ENCODE assay signal across 25 mouse cellular contexts in the genomic region with DNA sequence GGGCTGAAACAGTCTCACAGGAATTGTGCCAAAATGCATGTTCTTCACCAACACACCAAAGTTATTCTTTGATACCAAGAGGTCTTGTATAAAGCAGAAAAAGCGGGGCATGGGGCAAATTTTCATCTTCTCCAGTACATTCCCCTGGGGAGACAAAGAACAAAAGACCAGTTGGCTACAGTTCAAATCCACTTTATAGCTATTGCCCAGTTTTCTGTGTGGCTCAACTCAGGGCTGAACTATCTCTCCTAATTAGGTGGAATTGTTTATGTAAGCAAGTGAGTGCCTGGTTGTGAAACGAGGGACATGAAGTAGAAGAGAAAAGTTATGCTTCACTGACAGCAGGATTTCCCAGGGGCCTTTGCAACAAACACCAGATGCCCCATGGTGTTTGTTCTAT. TPM values are rescaled to one million over a fixed set of nuclear protein-coding genes. Genes with fewer than 3 reads are reported as not detected.
"Had no signal": no experiment of that assay in that cellular context is flagged by ENCODE, and none has a peak within 500 bp of the region (broad histone marks: within the 10 kb centered on the region; RNA-seq: fewer than 3 reads in every experiment).

No protein-coding gene starts in this region.

- H3K9ac ChIP-seq: neural tube, embryonic 12.5 days; neural tube, embryonic 13.5 days; neural tube, embryonic 15.5 days; stomach, embryonic 15.5 days had no signal

- H3K27me3 ChIP-seq: neural tube, embryonic 12.5 days; neural tube, embryonic 13.5 days; neural tube, embryonic 15.5 days; stomach, embryonic 15.5 days had no signal

- H3K4me3 ChIP-seq: neural tube, embryonic 12.5 days; neural tube, embryonic 13.5 days; neural tube, embryonic 15.5 days; stomach, embryonic 15.5 days had no signal

- H3K27ac ChIP-seq: neural tube, embryonic 12.5 days; neural tube, embryonic 13.5 days; neural tube, embryonic 15.5 days; stomach, embryonic 15.5 days; stomach, postnatal 0 days had no signal

- H3K9me3 ChIP-seq: stomach, embryonic 15.5 days had no signal

- H3K4me1 ChIP-seq: neural tube, embryonic 12.5 days; neural tube, embryonic 13.5 days; neural tube, embryonic 15.5 days; stomach, embryonic 15.5 days had no signal

- DNase-seq: retina, postnatal 1 day; right cerebral cortex, adult 18-20 months; right cerebral cortex, postnatal 14 days; right cerebral cortex, postnatal 25 days; right cerebral cortex, postnatal 4 days; spleen, adult 18-20 months; thymus, adult 18-20 months; thymus, adult 2 months; thymus, postnatal 14 days; thymus, postnatal 25 days; thymus, postnatal 36 days; thymus, postnatal 4 days had no signal

- H3K4me2 ChIP-seq: neural tube, embryonic 12.5 days; neural tube, embryonic 13.5 days; neural tube, embryonic 15.5 days; stomach, embryonic 15.5 days had no signal

- H3K36me3 ChIP-seq: neural tube, embryonic 12.5 days; neural tube, embryonic 13.5 days; neural tube, embryonic 15.5 days; stomach, embryonic 15.5 days had no signal

RNA-seq across cellular contexts. Expression of gene Gm13124, which starts 3.7 kb away (rescaled TPM):
- polyA plus RNA-seq: neural tube, embryonic 12.5 days; neural tube, embryonic 13.5 days; neural tube, embryonic 14.5 days; neural tube, embryonic 15.5 days; small intestine, adult 2 months; spleen, adult 2 months; stomach, embryonic 14.5 days; stomach, embryonic 15.5 days; stomach, embryonic 16.5 days; stomach, postnatal 0 days; thymus, adult 2 months; thymus, postnatal 0 days; urinary bladder, adult 2 months had no signal

RNA-seq across cellular contexts. Expression of gene 9430007A20Rik, which starts 41.6 kb away (rescaled TPM):
- polyA plus RNA-seq: neural tube, embryonic 12.5 days; neural tube, embryonic 13.5 days; neural tube, embryonic 14.5 days; neural tube, embryonic 15.5 days; small intestine, adult 2 months; spleen, adult 2 months; stomach, embryonic 14.5 days; stomach, embryonic 15.5 days; stomach, embryonic 16.5 days; stomach, postnatal 0 days; testis, adult 2 months; thymus, adult 2 months; thymus, postnatal 0 days; urinary bladder, adult 2 months had no signal

RNA-seq across cellular contexts. Expression of gene Aadacl4, which starts 52.3 kb away (rescaled TPM):
- polyA plus RNA-seq: neural tube, embryonic 12.5 days; neural tube, embryonic 13.5 days; neural tube, embryonic 14.5 days; neural tube, embryonic 15.5 days; small intestine, adult 2 months; spleen, adult 2 months; stomach, embryonic 14.5 days; stomach, embryonic 15.5 days; stomach, embryonic 16.5 days; stomach, postnatal 0 days; testis, adult 2 months; thymus, adult 2 months; thymus, postnatal 0 days; urinary bladder, adult 2 months had no signal
